Mouse (Mus musculus) skeletal muscle tissue, adult 2 months (tissue): Measurements from ENCODE around the gene Hdac5.

ENCODE experiments used
- DNase-seq: peaks from one replicate; pipeline ENCODE4 v3.0.0-alpha.2; 2012; ENCODE audit warnings: low read depth, low spot score

Hdac5 gene

DNA sequence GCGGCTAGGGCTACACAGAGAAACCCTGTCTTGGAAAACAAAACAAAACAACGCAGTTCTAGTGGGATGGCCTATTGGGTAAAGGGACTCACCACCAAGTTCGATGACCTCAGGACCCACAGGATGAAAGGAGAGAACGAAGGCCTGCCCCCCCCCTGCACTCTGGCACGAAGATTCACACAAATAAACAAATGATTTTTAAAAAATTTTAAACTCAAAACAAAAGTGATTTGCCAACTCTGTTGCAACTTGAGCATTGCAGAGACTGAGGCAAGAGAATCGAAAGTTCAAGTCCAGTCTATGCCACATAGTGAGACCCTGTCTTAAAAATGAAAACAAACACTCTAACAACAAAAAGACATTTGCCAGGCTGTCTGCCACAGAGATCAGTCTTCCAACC lies 10.7 kb upstream of the Hdac5 start:
- DNase-seq, result no peak

DNA sequence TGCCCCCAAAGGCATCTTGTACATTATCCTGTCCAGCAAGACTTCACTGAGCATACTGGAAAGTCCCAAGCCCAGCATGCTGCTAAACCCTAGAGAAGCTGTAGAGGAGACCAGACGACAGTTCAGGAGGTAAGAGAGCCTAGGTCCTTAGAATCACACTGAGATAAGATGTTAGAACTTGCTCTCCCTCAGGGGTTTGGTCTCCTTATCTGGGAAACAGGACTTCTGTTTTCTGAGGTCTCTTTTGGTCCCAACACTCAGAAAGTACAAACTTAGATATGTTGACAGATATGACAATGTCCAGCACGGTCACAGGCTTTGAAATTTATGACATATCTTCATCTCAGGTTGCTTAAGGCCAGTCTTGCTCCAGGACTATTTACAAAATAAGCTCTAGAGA lies 6.1 kb upstream of the Hdac5 start:
- no peak for DNase-seq

DNA sequence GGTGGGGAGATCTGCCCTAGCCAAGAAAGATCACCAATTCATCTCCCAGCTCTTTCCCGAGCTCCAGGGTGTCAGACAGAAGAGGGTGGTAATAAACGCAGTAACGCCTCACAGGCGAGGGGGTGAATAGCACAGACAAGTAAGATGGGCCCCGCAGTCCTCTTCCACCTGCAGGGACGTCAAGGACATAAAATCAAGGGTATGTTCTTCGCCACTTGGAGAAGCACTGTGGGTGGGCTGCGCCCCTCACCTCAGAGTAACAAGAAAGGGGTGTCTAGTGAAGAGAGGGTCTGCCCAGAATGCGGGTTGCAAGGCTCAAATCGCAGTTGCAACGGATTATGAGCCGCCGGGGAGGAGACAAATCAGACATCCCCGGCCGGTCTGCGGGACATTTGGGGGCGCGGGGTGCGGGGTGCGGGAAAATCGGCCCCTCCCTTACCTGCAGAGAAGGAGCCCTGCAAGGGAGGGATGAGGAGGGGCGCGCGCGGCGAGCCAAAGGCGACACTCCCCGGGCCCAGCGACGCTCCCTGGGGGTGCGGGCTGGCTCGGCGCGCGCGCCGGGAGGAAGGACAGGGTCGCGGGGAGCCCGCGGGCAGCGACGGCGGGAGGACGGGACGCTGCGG lies 524 bp downstream of the Hdac5 start:
- no peak for DNase-seq

DNA sequence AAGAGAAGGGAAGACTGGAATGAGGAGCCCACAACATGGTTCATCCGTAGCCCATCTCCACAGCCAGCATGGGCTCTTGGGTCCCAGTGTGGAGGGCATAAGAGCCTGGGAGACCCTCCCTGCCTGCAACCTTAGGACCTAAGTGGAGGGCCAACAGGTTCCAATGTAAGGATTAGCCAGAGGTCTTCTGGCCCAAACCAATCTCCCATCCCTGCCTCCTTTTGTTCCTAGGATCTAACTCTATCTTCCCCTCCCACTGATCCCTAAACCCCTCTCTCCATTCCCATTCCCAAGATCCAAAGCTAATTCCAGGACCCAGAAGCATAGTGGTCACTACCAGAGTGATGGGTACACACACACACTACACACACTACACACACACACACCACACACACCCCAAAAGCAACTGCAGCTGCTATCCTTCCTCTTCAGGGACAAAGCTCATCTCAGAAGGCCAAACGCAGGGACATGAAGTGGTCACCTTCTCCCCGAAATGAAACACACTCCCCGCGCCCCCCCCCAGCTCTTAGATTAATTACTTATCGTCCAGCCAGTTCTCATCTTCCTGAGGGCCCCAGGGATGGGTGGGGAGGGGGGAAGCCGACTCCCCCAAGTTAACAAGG lies 1.2 kb downstream of the Hdac5 start:
- DNase-seq, result no peak

DNA sequence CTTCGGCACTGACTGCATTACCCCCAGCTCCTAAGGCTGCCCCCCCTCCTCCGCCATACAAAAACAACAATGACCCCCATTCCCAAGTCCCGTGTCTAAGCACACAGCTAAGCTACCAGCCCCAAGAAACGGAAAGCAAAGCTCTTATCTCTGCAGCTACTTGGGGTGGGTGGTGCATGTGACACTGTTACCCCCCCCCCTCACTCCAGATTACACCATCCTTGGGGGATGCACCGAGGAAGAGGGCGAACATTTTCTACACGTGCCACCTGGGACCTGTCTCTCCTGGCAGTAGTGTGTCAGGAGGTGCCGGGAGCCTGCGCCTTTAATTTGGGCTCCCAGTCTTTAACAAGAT lies 1.8 kb downstream of the Hdac5 start:
- DNase-seq, result no peak

DNA sequence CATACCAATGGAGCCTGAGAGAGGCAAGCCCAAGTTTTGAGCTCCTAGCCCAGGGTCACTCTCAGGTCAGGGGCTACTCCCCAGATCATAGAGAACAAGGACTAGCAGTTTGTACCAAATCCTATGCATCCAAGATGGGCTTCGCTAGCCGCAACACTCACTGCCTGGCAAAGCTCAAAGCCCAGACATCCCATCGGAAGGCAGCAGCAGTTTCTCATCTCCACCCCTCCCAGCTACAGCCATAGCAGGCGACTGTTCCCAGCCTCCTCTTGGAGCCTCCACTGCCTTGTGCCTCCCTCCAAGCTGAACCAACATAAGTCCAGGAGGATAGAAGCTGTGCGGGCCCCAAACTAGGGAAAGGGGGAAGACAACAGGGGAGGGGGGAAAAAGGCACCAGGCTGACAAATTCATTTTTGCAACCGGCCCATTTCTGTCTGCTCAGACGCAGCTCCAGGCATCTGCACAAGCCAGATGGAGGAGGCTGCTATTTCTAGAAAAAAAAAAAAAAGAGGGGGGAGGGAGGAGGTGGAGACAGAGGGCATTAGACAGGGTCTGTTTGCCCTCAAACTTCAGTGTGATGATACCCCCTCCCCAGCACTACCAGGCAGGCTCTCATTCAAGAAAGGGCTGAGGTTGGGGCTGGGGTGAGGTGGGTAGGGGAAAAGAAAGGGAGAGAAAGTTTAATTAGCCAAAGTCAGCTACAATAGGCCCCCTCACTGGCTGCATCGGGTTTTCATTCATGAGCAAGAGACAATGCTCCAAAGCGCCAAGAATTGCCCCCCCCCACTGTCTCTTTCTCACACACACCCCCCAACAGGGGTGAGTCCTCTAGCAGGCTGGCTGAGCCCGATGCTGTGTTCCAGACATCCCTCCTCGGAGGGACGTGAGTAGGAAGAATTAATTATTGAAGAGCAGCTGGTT lies 2.4 kb downstream of the Hdac5 start:
- no peak for DNase-seq

DNA sequence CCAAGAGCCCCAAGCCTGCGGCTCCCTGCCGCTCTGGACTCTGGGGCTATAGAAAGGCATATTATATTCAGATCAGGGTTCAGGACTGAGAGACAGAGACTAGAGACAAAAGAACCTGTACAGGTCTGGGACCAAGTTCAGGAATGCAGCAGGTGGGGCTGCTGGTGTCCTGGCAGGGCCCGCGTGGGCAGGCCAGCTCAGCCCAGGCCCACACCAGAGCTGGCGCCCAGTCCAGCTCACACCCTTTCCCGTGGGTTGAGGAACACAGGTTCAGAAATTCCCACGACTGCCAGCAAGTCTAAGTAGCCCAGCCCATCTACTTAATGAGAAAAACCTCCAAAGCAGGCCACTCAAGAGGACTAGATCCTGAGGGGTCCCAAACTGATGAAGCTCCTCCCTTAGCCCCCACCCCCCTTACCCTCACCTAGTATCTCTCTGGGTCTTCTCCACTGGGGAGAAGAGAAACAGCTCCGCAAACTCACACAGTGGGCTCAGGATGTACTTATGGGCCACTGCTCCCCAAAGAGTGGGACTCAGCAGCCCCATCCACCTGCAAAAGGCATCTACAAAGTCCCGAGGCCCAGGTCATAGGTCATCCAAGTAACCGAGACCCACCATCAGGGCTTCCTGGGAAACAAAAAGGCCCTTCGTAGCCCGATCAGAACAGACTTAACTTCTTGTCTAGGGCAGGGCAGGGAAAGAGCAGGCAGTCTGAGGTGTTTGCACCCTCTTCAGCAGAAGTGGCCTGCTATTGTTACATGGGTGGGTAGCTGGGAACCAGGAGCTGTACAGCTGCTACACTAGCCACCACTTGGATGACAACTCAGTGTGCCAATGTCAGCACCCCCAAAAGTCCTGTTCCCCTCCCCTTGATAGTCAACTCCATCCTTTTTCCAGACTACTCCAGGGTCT lies 3.6 kb downstream of the Hdac5 start:
- DNase-seq, result no peak

DNA sequence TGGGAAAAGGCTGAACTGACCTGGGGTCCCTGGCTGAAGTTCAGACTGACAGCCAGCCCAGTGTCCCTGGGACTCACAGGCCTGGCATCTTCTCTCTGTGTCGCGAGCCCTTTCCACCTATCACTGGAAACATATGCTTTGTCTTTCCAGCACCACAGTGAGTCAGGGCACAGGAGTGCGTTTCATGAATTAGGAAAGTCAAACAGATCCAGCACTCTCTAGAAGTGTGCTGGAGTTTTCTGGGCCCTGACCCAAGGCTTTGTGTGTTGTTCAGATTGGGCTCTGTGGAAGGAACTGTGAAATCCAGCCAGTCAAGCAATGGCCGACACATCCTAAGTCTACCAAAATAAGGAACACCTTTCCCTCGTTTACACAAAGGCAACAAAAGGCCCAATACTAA lies 4.7 kb downstream of the Hdac5 start:
- no peak for DNase-seq

DNA sequence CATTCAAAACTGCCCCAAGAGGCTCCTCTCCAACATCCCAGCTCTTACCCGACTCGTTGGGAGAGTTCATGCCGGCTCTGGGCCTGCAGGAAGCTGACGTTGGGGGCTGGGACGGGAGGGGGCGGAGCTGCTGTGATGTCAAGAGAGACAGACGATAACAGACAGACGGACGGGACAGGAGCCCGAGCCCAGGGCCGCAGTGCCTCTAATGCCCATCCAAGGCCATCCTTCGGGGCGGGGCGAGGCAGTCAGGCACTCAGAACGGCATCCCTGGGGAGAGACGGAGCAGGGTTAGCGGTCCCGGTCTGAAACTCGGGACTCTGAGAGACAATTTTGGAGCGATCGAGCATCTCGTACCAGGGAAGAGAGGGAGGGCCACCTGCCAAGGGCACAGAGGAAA lies 5.3 kb downstream of the Hdac5 start:
- DNase-seq, result no peak

DNA sequence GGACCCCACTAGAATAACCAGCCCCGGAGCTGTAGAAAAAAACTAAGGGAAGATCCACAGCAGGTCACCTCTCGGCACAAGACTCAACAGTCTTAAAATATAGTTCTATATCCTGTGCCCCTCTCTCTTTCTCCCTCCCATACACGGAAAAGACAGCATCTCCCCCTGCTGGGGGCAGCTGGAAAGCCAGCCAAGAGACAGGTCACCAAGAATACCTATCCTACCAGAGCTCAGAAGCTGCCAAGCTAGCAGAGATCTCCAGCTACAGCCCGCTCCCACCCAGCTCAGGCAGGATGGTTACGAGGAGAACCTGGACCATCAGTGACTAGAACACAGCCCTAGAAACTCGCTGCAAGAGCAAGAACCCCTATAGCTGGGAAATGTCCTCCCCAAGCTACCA lies 6.8 kb downstream of the Hdac5 start:
- no peak for DNase-seq

DNA sequence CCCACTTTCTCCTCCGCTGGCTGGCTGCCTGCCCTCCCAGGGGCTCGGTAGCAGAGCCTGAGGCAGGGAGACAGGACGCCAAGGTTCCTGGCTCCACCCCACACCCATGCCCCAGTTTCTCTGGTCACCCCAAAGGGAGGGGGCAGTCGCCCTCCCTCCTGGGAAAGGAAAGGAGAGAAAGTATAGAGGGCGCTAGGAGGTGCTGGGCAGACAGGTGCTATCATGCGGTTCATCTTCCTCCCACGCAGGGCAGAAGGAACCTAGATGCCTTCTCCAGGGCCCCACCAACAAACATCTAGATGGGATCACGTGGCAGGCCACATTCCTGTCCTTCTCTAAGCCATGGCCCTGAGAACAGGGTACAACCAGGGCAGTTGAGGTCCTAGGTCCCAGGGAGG lies 8.0 kb downstream of the Hdac5 start:
- no peak for DNase-seq

DNA sequence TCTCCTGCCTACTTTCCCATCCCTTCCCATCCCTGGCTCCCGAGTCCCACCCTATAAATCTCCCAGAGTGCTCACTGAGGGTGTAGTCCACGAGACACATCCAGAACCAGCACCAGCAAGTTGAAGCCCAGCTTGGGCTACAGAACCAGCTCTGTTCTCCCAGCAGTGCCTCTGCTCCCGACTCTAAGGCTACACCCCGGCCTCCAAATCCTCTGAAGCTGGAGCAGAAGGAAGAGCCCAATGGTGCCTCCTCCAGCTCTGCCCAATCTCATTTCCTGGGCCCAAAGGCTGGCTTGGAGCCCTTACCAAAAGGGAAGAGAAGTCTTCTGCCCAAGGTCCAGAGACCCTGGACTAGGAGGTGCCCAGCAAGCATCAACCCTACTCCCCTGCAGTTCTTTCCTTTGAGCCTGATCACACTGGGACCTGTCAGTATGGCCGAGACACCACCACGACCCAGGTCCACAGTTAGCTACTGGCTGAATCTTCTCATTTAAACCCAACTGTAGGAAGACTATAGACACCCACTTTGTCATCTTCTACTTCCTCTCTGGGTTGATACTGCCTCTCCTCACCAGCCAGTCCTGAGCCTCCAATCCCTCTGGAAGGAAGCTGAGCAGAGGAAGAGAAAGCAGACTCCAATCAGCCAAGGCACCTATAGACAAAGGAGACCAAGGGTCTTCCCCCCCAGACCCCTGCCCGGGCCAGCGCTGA lies 8.6 kb downstream of the Hdac5 start:
- DNase-seq, result no peak

DNA sequence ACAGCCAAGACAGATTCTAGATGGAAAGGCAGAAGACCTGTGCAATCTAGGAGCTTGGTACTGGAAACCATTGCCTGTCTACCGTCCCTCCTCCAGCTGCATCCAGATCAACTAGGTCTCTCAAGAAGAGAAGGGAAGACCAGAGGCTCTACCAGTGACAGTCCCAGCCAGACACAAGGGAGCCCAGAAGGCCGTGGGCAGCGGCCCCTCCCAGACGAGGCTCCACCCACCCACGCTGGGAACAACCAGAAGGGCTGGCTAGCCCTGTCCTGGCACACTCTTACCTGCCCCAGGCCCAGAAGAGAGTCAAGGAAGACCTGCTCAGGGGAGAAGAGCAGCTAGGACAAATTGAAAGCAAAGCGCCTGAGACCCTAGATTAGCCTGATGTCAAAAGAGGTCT lies 9.5 kb downstream of the Hdac5 start:
- no peak for DNase-seq

DNA sequence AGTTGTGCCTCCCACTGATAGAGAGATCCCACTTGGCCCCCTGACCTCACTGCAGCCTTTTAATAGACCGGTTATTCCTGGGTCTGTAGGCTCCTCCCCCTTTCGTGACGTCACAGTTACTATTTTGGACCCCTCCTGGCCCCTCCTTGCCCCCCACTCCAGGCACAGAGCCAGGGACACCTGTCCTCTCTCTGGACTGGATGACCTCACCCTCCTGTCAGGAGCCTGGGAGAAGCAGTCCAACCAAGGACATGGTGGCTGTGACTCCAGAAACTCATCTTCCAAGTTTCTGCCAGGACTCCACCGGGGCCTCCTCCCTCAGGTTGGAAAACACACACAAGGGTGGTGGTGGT lies 10.0 kb downstream of the Hdac5 start:
- DNase-seq, result peak; percentile 96

DNA sequence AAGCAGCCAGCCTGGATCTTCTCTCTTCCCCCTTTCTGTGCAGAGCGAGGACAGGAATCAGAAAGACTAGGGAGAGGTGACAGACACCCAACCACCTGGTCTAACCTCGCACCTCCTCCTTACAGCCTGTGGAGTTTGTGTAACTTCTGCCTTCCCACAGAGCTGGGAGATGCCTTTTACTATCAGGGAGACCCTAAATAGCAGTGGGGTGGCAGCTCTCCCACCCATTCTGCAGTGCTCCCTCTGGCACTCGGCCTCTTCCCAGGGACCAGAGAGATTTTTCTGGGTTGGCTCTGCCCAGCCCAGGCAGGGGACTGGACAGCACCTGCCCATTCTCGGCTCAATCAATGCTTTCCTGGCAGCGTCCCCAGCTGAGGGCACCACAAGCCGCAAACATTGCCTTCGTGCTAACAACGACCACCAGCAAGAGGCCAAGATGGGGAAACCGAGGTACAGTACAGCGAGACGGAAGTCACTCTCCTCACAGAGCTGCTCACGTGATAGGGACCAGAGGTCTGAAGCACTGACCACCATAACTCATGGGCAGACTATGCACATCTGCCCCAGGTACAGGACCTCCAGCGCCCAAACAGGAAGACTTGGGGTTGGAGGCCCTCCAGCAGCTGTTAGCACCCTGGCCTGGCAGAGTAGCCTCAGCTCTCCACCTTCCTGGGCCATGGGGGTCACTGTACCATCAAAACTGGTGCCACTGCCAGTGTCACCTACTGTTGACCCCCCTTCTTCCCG lies 10.5 kb downstream of the Hdac5 start:
- no peak for DNase-seq

DNA sequence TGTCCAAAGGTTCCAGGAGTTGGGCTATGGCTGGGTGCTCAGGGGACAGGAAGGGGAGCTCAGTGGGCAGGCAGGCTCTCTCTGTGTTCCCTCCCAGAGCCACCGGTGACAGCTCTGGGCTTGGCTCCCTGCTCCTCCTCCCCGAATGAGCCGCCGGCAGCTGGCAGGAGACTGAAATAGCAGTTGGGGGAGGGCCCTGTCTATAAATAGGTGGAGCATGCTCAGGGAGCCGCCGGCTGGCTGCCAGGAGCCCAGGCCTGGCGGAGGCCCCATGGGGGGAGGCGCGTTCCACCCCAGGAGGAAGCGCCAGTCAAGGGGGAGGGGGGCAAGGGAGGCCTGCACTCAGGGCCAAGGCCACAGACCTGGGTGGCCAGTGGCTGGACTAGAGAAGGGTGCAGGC lies 11.2 kb downstream of the Hdac5 start:
- DNase-seq, result peak; percentile 98

DNA sequence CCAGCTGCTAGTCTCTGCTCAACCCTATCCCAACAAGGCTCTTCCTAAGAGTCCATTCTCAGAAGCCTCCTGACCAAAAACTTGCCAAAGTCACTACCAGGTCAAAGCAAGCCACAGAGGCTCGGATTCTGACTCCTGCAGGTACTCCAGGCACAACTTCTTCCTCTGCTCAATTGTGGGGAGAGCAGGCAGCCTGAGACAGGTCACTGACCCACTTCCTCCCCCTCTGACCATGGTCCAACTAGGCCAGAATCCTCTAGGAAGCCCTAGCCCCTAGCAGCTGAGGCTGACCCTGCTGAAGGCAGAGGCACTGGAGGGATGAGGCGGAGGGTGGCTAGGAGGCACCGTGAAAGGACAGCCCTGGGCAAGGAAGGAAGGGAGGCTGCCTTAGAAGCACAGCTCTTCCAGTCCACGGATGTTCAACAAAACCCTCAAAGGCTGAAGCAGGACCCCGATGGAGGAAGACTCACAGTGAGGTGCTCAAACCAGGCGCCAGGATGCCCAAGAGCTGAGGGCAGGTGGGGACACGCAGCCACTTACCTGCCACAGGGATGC lies 12.0 kb downstream of the Hdac5 start:
- no peak for DNase-seq

DNA sequence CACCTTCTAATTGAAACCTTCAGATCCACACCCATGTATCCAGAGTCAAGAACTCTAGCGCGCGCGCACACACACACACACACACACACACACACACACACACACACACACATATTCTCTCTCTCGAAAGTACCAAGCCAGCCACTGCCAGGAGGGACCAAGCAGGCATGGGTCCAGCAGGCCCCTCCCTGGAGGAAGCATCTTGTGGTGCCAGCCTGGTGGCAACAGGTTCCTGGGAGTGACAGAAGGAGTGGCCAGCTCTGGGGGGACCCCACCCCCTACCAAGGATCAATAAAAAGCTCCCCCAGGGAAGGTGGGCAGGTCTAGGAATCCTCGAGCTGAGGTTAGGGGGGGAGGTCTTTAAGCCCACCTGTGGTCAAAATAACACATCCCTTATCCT lies 12.6 kb downstream of the Hdac5 start:
- DNase-seq, result no peak

DNA sequence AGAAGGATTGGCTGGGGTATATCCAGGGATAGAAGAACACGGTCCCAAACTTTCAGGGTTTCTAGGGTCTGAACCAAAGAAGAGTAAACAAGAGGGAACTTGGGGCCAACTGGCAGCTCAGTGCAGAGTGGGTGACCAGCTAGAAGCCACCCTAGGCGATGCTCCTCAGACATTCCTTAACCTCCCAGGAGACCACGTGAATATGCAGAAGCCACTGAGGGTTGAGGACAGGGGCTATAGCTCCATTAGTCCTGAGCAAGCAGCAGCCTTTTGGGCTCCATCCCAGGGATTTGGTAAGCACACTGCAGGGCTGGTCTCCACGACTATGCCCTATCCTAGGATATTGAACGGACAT lies 13.1 kb downstream of the Hdac5 start:
- DNase-seq, result no peak
